Mouse (Mus musculus) liver, embryonic 14.5 days (tissue): ENCODE data around the gene Tet1.
"Not testable (repeated sequence)": the region's sequence is repeated elsewhere in the genome, so short reads cannot be mapped to it uniquely, and the experiment has no call there.

Experiments
- CTCF ChIP-seq: IDR thresholded peaks from 2 replicates; pipeline ENCODE4 v1.5.1; 2016; ENCODE audit warnings: antibody characterized with exemption, low read depth, control low read depth
- EP300 ChIP-seq: IDR thresholded peaks from 2 replicates; pipeline ENCODE4 v1.6.1; 2016; ENCODE audit warnings: antibody characterized with exemption, low read depth

DNA sequence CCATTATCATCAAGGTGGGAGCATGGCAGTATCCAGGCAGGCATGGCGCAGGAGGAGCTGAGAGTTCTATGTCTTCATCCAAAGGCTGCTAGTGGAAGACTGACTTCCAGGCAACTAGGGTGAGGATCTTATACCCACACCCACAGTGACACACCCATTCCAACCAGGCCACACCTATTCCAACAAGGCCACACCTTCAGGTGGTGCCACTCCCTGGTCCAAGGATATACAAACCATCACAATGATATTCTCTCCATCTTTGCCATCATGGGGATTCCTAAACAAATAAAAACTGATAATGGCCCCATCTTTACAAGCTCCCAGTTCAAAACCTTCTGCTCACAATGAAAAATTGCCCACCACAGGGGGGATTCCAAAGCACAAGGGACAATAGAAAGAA lies at the start of gene Tet1:
- TF ChIP-seq CTCF, EP300: not testable (repeated sequence)
